Mouse (Mus musculus) Patski (cell line): ENCODE measurements around the gene Zfp598. TPM values are rescaled to one million over a fixed set of nuclear protein-coding genes. Genes with fewer than 3 reads are reported as not detected.

Source experiments
- ATAC-seq: fragments of 100-300 bp; one replicate; pipeline ENCODE4 v1.8.0; 2021
- CTCF ChIA-PET: fragments of 350-600 bp; sonication (Branson Sonifier 250); formaldehyde crosslinking; loops from one replicate; lab custom pipeline; 2022; ENCODE audit warnings: inconsistent platforms; lab: Charles Lee
- POLR2A ChIA-PET: fragments of 350-600 bp; sonication (Branson Sonifier 250); formaldehyde crosslinking; loops from one replicate; lab custom pipeline; 2022; ENCODE audit warnings: antibody characterized with exemption, inconsistent platforms; lab: Charles Lee
- DNase-seq: peaks from one replicate; pipeline ENCODE4 v3.0.0-alpha.2; 2011; ENCODE audit warnings: low read depth, low spot score
- H3K27me3 ChIP-seq: fragments of 371-371 bp; one replicate; pipeline ENCODE4 v1.5.1; 2021
- CTCF ChIP-seq: fragments of 100-300 bp; IDR thresholded peaks from one replicate; pipeline ENCODE4 v1.5.1; 2021
- in situ Hi-C: fragments of 300-500 bp; cut with MboI; formaldehyde crosslinking; loops from 3 replicates; pipeline ENCODE4 v1.11.1; 2018; ENCODE audit warnings: low pct_unique_long_range_greater_than_20kb, mixed read lengths
- polyA plus RNA-seq: library from polyadenylated mRNA; unstranded; gene quantifications from one replicate; pipeline ENCODE4 v1.2.3, GENCODE M21; 2021

Gene Zfp598
- 48.0 TPM for polyA plus RNA-seq

GRCm38 (mm10) chr17:24669545-24670245 lies at the start of gene Zfp598:
TSS of gene Zfp598 (plus strand) at chr17:24669687.
- no peaks in the 10 kb centered on the region for H3K27me3 ChIP-seq
- in situ Hi-C loops: no loop called here
- ChIA-PET CTCF (interaction anchor here (0.9 to 1.7 kb wide), 9 partner anchors 8 to 197 kb away, joined by 3 to 5 read pairs (median 3); partner anchors contain the start of genes Nthl1, Traf7 and Tsc2), POLR2A (interaction anchor here (0.7 to 2.0 kb wide), 9 partner anchors 12 to 197 kb away, joined by 3 to 7 read pairs (median 4); partner anchors contain the start of genes Nthl1, Syngr3, Tbl3 and Tsc2)
- TF ChIP-seq CTCF: no peak
- ATAC-seq: peak; percentile 85
- DNase-seq: peak; percentile 51

GRCm38 (mm10) chr17:24625472-24625871 lies 44.0 kb upstream of the Zfp598 start:
- TF ChIP-seq CTCF: no peak
- in situ Hi-C loops: loop anchor here (5.0 kb wide), 1 partner anchor 88 kb away; no protein-coding TSS in a partner anchor
- POLR2A ChIA-PET: no interaction called here
- H3K27me3 ChIP-seq: no peaks in the 10 kb centered on the region
- CTCF ChIA-PET: no interaction called here
- ATAC-seq (no peak), DNase-seq (no peak)

GRCm38 (mm10) chr17:24628646-24629045 lies 40.8 kb upstream of the Zfp598 start:
- TF ChIP-seq CTCF: peak; percentile 95
- ATAC-seq: no peak
- in situ Hi-C loops: loop anchor here (5.0 kb wide), 1 partner anchor 91 kb away; no protein-coding TSS in a partner anchor
- ChIA-PET CTCF (interaction anchor here (0.9 to 2.9 kb wide), 14 partner anchors 9 to 150 kb away, joined by 3 to 9 read pairs (median 4); partner anchors contain the start of genes Mlst8, Tbl3 and Zfp598), POLR2A (no interaction called here)
- DNase-seq: no peak
- no peaks in the 10 kb centered on the region for H3K27me3 ChIP-seq

DNA sequence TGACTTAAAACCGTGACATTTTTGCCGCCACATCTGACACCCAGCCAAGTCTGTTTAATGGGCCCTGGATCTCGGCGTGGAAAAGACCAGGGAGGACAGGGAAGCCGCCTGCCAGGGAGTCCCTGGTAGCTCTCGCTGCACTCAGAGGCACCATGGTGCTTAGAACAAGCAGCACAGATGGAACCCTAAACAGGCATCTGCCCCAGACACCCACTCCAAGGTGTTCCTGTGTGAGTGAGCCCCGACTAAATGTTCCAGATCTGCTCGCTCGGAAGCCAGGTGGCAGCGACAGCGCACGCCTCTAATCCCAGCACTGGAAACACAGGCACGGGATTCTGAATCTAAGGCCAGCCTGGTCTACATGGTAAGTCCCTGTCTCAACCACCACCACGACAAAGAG lies 39.4 kb upstream of the Zfp598 start:
- no peak for ATAC-seq

DNA sequence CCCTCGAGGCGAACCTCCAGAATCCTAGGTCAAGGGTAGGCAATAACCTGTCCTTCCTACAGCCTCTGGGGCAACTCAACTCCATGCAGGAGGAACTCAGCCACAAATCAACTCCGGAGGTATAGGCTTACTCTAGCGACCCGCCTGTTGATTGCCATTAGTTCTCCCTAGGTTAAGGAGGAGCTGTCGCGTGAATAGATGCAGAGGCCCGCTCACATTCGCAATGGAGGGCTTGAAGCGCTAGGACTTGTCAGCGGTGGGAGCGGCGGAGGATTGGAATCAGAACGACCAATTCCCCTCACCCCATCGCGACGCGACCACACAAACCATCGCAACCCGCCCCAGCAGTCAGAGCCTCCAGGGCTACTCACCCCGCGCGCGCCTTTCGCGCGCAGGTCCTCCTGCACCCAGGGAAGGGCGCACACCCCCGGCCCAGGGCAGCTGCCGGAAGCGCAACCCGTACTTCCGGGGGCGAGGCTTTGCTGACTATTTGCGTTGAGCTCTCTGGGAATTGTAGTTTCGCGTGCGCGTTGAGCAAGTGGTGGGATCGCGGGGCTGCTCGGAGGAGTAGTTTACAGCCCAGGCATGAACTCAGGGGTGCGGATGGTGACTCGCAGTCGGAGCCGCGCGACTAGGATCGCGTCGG lies 37.2 kb upstream of the Zfp598 start, which contains the start of the genes Tsc2 and Nthl1:
TSS of gene Tsc2 (minus strand) at position 464 of the 646 bp plus-strand sequence.
TSS of gene Nthl1 (plus strand) at position 514 of the 646 bp plus-strand sequence.
- no peak for TF ChIP-seq CTCF
- POLR2A ChIA-PET: interaction anchor here (0.6 to 1.5 kb wide), 5 partner anchors 11 to 572 kb away, joined by 3 to 5 read pairs (median 4); no protein-coding TSS in a partner anchor
- DNase-seq: peak; percentile 31
- in situ Hi-C loops: no loop called here
- no peaks in the 10 kb centered on the region for H3K27me3 ChIP-seq
- CTCF ChIA-PET: interaction anchor here (0.9 to 1.6 kb wide), 6 partner anchors 15 to 138 kb away, joined by 3 to 5 read pairs (median 3); partner anchors contain the start of gene Zfp598
- peak; percentile 86 for ATAC-seq

More for the DNA sequence above, 39.4 kb upstream of the Zfp598 start:
- H3K27me3 ChIP-seq: no peaks in the 10 kb centered on the region
- no peak for DNase-seq
- CTCF ChIA-PET: interaction anchor here (0.8 to 2.9 kb wide), 10 partner anchors 9 to 151 kb away, joined by 3 to 9 read pairs (median 4); partner anchors contain the start of gene Mlst8
- TF ChIP-seq CTCF: no peak
- POLR2A ChIA-PET: no interaction called here
- in situ Hi-C loops: no loop called here

- TF ChIP-seq CTCF: no peak
- CTCF ChIA-PET: interaction anchor here (0.9 to 1.6 kb wide), 7 partner anchors 16 to 154 kb away, joined by 3 to 5 read pairs (median 3); partner anchors contain the start of genes Mlst8 and Zfp598
These were observed 36.6 kb upstream of the Zfp598 start for GRCm38 (mm10) chr17:24632813-24633449.

GRCm38 (mm10) chr17:24633831-24634230 lies 35.7 kb upstream of the Zfp598 start:
- ATAC-seq (no peak), DNase-seq (no peak)
- no peaks in the 10 kb centered on the region for H3K27me3 ChIP-seq
- in situ Hi-C loops: no loop called here
- TF ChIP-seq CTCF: no peak
- POLR2A ChIA-PET: no interaction called here
- CTCF ChIA-PET: interaction anchor here (1.0 kb wide), 1 partner anchor 155 kb away, joined by 3 read pairs; the partner anchor contains the start of gene Mlst8

More at GRCm38 (mm10) chr17:24632813-24633449, 36.6 kb upstream of the Zfp598 start:
- peak; percentile 46 for ATAC-seq
- in situ Hi-C loops: no loop called here
- no peak for DNase-seq
- POLR2A ChIA-PET: interaction anchor here (0.6 to 1.5 kb wide), 6 partner anchors 10 to 572 kb away, joined by 3 to 5 read pairs (median 4); no protein-coding TSS in a partner anchor
- no peaks in the 10 kb centered on the region for H3K27me3 ChIP-seq

DNA sequence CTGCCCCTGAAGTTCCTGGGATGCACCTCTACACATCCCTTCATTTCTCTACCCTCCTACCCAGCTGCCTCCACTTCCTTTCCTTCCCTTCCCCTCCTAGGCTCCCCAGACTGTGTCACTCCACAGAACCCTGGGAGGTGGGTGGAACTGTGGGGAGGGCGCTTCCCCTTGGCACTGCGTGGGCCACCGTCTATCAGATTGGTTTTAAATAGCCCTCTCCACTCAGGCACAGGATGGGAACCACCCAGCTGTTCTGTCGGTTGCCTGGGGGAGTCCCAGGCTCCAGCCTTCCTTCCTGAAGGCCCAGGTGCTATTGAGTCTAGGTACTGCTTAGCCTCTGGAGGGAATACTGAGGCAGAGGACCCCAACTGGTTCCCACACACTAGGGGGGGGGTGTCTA lies 34.5 kb upstream of the Zfp598 start:
- ATAC-seq: no peak
- no peak for DNase-seq
- POLR2A ChIA-PET: interaction anchor here (1.1 kb wide), 1 partner anchor 9 kb away, joined by 3 read pairs; no protein-coding TSS in a partner anchor
- CTCF ChIA-PET: no interaction called here
- in situ Hi-C loops: no loop called here
- no peak for TF ChIP-seq CTCF
- no peaks in the 10 kb centered on the region for H3K27me3 ChIP-seq

- TF ChIP-seq CTCF: no peak
- ATAC-seq (no peak), DNase-seq (no peak)
- H3K27me3 ChIP-seq: no peaks in the 10 kb centered on the region
- POLR2A ChIA-PET: interaction anchor here (1.1 kb wide), 1 partner anchor 8 kb away, joined by 3 read pairs; no protein-coding TSS in a partner anchor
- in situ Hi-C loops: no loop called here
- CTCF ChIA-PET: no interaction called here
These were observed 33.8 kb upstream of the Zfp598 start for GRCm38 (mm10) chr17:24635694-24636093.
